Mouse (Mus musculus): ENCODE measurements around the gene Gzmc.
"Not testable (repeated sequence)": the region's sequence is repeated elsewhere in the genome, so short reads cannot be mapped to it uniquely, and the experiment has no call there.

The Gzmc gene

GRCm38 (mm10) chr14:56234556-56234955 lies at the start of gene Gzmc:
TSS of gene Gzmc (minus strand) at chr14:56234656.
- DNase-seq = no peak

GRCm38 (mm10) chr14:56283816-56284215 lies 49.4 kb upstream of the Gzmc start:
- no peak for DNase-seq

GRCm38 (mm10) chr14:56281090-56281489 lies 46.6 kb upstream of the Gzmc start:
- no peak for DNase-seq

GRCm38 (mm10) chr14:56278691-56279090 lies 44.2 kb upstream of the Gzmc start:
- DNase-seq = not testable (repeated sequence)

- DNase-seq = not testable (repeated sequence)
Measured at GRCm38 (mm10) chr14:56276096-56276495, 41.6 kb upstream of the Gzmc start.

- no peak for DNase-seq
Measured at GRCm38 (mm10) chr14:56266109-56266508, 31.7 kb upstream of the Gzmc start.

GRCm38 (mm10) chr14:56262153-56262552 lies 27.7 kb upstream of the Gzmc start, which contains the start of gene Gzmb:
TSS of gene Gzmb (minus strand) at chr14:56262260.
- DNase-seq = no peak

- DNase-seq = no peak
Measured at GRCm38 (mm10) chr14:56240409-56240808, 6.0 kb upstream of the Gzmc start.

- no peak for DNase-seq
Measured at GRCm38 (mm10) chr14:56211317-56211716, 23.1 kb downstream of the Gzmc start, which contains the start of gene Gzmf. TSS of gene Gzmf (minus strand) at chr14:56211417.

GRCm38 (mm10) chr14:56205613-56206012 lies 28.8 kb downstream of the Gzmc start:
- DNase-seq = no peak

- DNase-seq = not testable (repeated sequence)
Measured at GRCm38 (mm10) chr14:56205021-56205420, 29.4 kb downstream of the Gzmc start.

- DNase-seq = peak; percentile 45
Measured at GRCm38 (mm10) chr14:56203975-56204374, 30.5 kb downstream of the Gzmc start.

GRCm38 (mm10) chr14:56186946-56187345 lies 47.5 kb downstream of the Gzmc start:
- DNase-seq = no peak

- no peak for DNase-seq
Measured at GRCm38 (mm10) chr14:56186521-56186920, 47.9 kb downstream of the Gzmc start.

All from cerebellum, adult 8-10 months (tissue).